Comparison of ENCODE assay signal across 8 mouse cellular contexts in genomic region chr2:5894296-5894695, GRCm38 (mm10). TPM values are rescaled to one million over a fixed set of nuclear protein-coding genes. Genes with fewer than 3 reads are reported as not detected.
DNase-seq lines count a peak whose midpoint lies in the region; ATAC-seq and TF ChIP-seq lines count a peak whose summit lies in the region.

No protein-coding gene starts in this region.

- DNase-seq in adrenal gland, adult 2 months: peak; percentile 45
- no peak for DNase-seq in adrenal gland, postnatal 4 days (ENCODE audit: low spot score in 2 of 2)
- DNase-seq in 3134 (ENCODE audit: extremely low read depth, insufficient read length, low spot score): peak; percentile 25
- DNase-seq in layer of hippocampus, postnatal 25 days (ENCODE audit: extremely low spot score in 1 of 2, low spot score in 1 of 2): no peak
- DNase-seq in thymus, postnatal 25 days: no peak

- H3K4me3 ChIP-seq in embryonic facial prominence, embryonic 15.5 days (replicated peaks): peak overlapping the region; percentile 90
- H3K4me3 ChIP-seq in intestine, postnatal 0 days (ENCODE audit: low read depth, low read length): peak overlapping the region; percentile 88
- peak overlapping the region; percentile 80 for H3K4me3 ChIP-seq in neural tube, embryonic 12.5 days

- no peaks in the 10 kb centered on the region for H3K9me3 ChIP-seq in embryonic facial prominence, embryonic 15.5 days (replicated peaks)
- H3K9me3 ChIP-seq in intestine, postnatal 0 days (ENCODE audit: control insufficient read depth): no peaks in the 10 kb centered on the region
- H3K9me3 ChIP-seq in neural tube, embryonic 12.5 days: no peaks in the 10 kb centered on the region

- no peak for TF ChIP-seq CTCF in intestine, postnatal 0 days (IDR thresholded peaks at IDR 0.05; ENCODE audit: low read depth)

- peak overlapping the region; percentile 56 for H3K4me2 ChIP-seq in embryonic facial prominence, embryonic 15.5 days (replicated peaks)
- peak overlapping the region; percentile 96 for H3K4me2 ChIP-seq in intestine, postnatal 0 days (replicated peaks; ENCODE audit: low read depth)
- H3K4me2 ChIP-seq in neural tube, embryonic 12.5 days (replicated peaks): peak overlapping the region; percentile 68

- ATAC-seq in embryonic facial prominence, embryonic 15.5 days (ENCODE audit: insufficient number of reproducible peaks, low FRiP score, low TSS enrichment, low read depth): no peak
- no peak for ATAC-seq in intestine, postnatal 0 days
- ATAC-seq in neural tube, embryonic 12.5 days (ENCODE audit: low FRiP score, low read depth): no peak

- H3K27me3 ChIP-seq in embryonic facial prominence, embryonic 15.5 days: no peaks in the 10 kb centered on the region
- H3K27me3 ChIP-seq in intestine, postnatal 0 days (replicated peaks; ENCODE audit: control insufficient read depth, insufficient read depth, low read length): no peaks in the 10 kb centered on the region
- H3K27me3 ChIP-seq in neural tube, embryonic 12.5 days (replicated peaks): no peaks in the 10 kb centered on the region

- peaks cover 19% of the 10 kb centered on the region for H3K36me3 ChIP-seq in embryonic facial prominence, embryonic 15.5 days
- peaks cover 16% of the 10 kb centered on the region for H3K36me3 ChIP-seq in intestine, postnatal 0 days (ENCODE audit: control insufficient read depth, insufficient read depth)
- peaks cover 8% of the 10 kb centered on the region; the same call in 1 of the 2 replicates for H3K36me3 ChIP-seq in neural tube, embryonic 12.5 days

- peaks cover 3% of the 10 kb centered on the region; the same call in 1 of the 2 replicates for H3K4me1 ChIP-seq in embryonic facial prominence, embryonic 15.5 days
- 0 out of 2 replicates have a peak, but pooled peaks cover 3% of the 10 kb centered on the region for H3K4me1 ChIP-seq in intestine, postnatal 0 days (replicated peaks; ENCODE audit: control insufficient read depth, insufficient read depth, low read length)
- H3K4me1 ChIP-seq in neural tube, embryonic 12.5 days: no peaks in the 10 kb centered on the region

- 30% methylated on average over 11 of the region's 11 CpGs for WGBS in embryonic facial prominence, embryonic 15.5 days
- 14% methylated on average over 11 of the region's 11 CpGs for WGBS in intestine, postnatal 0 days
- WGBS in neural tube, embryonic 12.5 days: 35% methylated on average over 11 of the region's 11 CpGs

- H3K27ac ChIP-seq in embryonic facial prominence, embryonic 15.5 days (replicated peaks): 0 out of 2 replicates have a peak overlapping the region, but pooled peaks have one; percentile 86
- H3K27ac ChIP-seq in intestine, postnatal 0 days (ENCODE audit: low read depth, low read length): peak overlapping the region; percentile 88; the same call in 1 of the 2 replicates
- H3K27ac ChIP-seq in neural tube, embryonic 12.5 days: no peak overlapping the region

- 0 out of 2 replicates have a peak overlapping the region, but pooled peaks have one; percentile 94 for H3K9ac ChIP-seq in embryonic facial prominence, embryonic 15.5 days
- peak overlapping the region; percentile 93 for H3K9ac ChIP-seq in intestine, postnatal 0 days (ENCODE audit: low read depth, low read length)
- peak overlapping the region; percentile 86; the same call in 1 of the 2 replicates for H3K9ac ChIP-seq in neural tube, embryonic 12.5 days

RNA-seq across cellular contexts. Expression of gene Sec61a2, which starts 0.9 kb away (rescaled TPM):
- total RNA-seq in adrenal gland, adult 2 months (2021): 10 to 100 TPM; 24.1 to 31.7 TPM
- polyA plus RNA-seq in adrenal gland, adult 2 months (2012; rRNA removed): 24.3 and 25.5 TPM in 2 replicates
- 10 to 100 TPM; 72.0 to 75.8 TPM for total RNA-seq in adrenal gland, postnatal 4 days (2021)
- polyA plus RNA-seq in embryonic facial prominence, embryonic 15.5 days (2015; fragmentation: Nextera tagmentation; extraction: Ambion mirVana): 77.5 and 89.7 TPM in 2 replicates
- polyA plus RNA-seq in intestine, postnatal 0 days (2015; fragmentation: Nextera tagmentation; extraction: Ambion mirVana): 17.4 and 17.5 TPM in 2 replicates
- polyA plus RNA-seq in neural tube, embryonic 12.5 days (2016; fragmentation: Nextera tagmentation; extraction: Ambion mirVana): 86.5 and 93.9 TPM in 2 replicates
- 100 to 1,000 TPM in 1 of 2 experiments, 10 to 100 TPM in 1; 76.2 to 103 TPM for total RNA-seq in layer of hippocampus, postnatal 25 days (2021)

RNA-seq across cellular contexts. Expression of gene Gm13199, which starts 31.6 kb away (rescaled TPM):
- total RNA-seq in adrenal gland, adult 2 months (2021): under 1 TPM; 0.40 to 0.93 TPM
- polyA plus RNA-seq in adrenal gland, adult 2 months (2012; rRNA removed): 1.5 and 2.3 TPM in 2 replicates
- total RNA-seq in adrenal gland, postnatal 4 days (2021): 1 to 10 TPM in 1 of 2 experiments, under 1 TPM in 1; 0.96 to 2.2 TPM
- 1.1 and 1.2 TPM in 2 replicates for polyA plus RNA-seq in embryonic facial prominence, embryonic 15.5 days (2015; fragmentation: Nextera tagmentation; extraction: Ambion mirVana)
- 0.22 and 0.47 TPM in 2 replicates for polyA plus RNA-seq in intestine, postnatal 0 days (2015; fragmentation: Nextera tagmentation; extraction: Ambion mirVana)
- polyA plus RNA-seq in neural tube, embryonic 12.5 days (2016; fragmentation: Nextera tagmentation; extraction: Ambion mirVana): 2.1 and 2.2 TPM in 2 replicates
- total RNA-seq in layer of hippocampus, postnatal 25 days (2021): 1 to 10 TPM in 1 of 2 experiments, under 1 TPM in 1; 0.89 to 2.5 TPM

RNA-seq across cellular contexts. Expression of gene Dhtkd1, which starts 48.3 kb away (rescaled TPM):
- 10 to 100 TPM; 12.1 to 14.8 TPM for total RNA-seq in adrenal gland, adult 2 months (2021)
- polyA plus RNA-seq in adrenal gland, adult 2 months (2012; rRNA removed): 4.2 and 4.3 TPM in 2 replicates
- total RNA-seq in adrenal gland, postnatal 4 days (2021): 10 to 100 TPM in 1 of 2 experiments, 1 to 10 TPM in 1; 9.2 to 11.3 TPM
- polyA plus RNA-seq in embryonic facial prominence, embryonic 15.5 days (2015; fragmentation: Nextera tagmentation; extraction: Ambion mirVana): 2.5 and 4.6 TPM in 2 replicates
- polyA plus RNA-seq in intestine, postnatal 0 days (2015; fragmentation: Nextera tagmentation; extraction: Ambion mirVana): 0.26 and 0.27 TPM in 2 replicates
- 4.7 and 5.5 TPM in 2 replicates for polyA plus RNA-seq in neural tube, embryonic 12.5 days (2016; fragmentation: Nextera tagmentation; extraction: Ambion mirVana)
- total RNA-seq in layer of hippocampus, postnatal 25 days (2021): 10 to 100 TPM in 1 of 2 experiments, 1 to 10 TPM in 1; 8.3 to 12.0 TPM

RNA-seq across cellular contexts. Expression of gene Cdc123, which starts 49.3 kb away (rescaled TPM):
- total RNA-seq in adrenal gland, adult 2 months (2021): 100 to 1,000 TPM; 122 to 154 TPM
- 21.7 and 31.2 TPM in 2 replicates for polyA plus RNA-seq in adrenal gland, adult 2 months (2012; rRNA removed)
- 100 to 1,000 TPM; 139 to 156 TPM for total RNA-seq in adrenal gland, postnatal 4 days (2021)
- polyA plus RNA-seq in embryonic facial prominence, embryonic 15.5 days (2015; fragmentation: Nextera tagmentation; extraction: Ambion mirVana): 299 and 301 TPM in 2 replicates
- polyA plus RNA-seq in intestine, postnatal 0 days (2015; fragmentation: Nextera tagmentation; extraction: Ambion mirVana): 126 and 129 TPM in 2 replicates
- polyA plus RNA-seq in neural tube, embryonic 12.5 days (2016; fragmentation: Nextera tagmentation; extraction: Ambion mirVana): 310 and 330 TPM in 2 replicates
- total RNA-seq in layer of hippocampus, postnatal 25 days (2021): 100 to 1,000 TPM; 126 to 140 TPM

RNA-seq across cellular contexts. Expression of gene Nudt5, which starts 49.5 kb away (rescaled TPM):
- total RNA-seq in adrenal gland, adult 2 months (2021): 10 to 100 TPM; 48.8 to 49.5 TPM
- 4.9 and 7.7 TPM in 2 replicates for polyA plus RNA-seq in adrenal gland, adult 2 months (2012; rRNA removed)
- 10 to 100 TPM; 35.9 to 40.3 TPM for total RNA-seq in adrenal gland, postnatal 4 days (2021)
- 60.0 and 63.2 TPM in 2 replicates for polyA plus RNA-seq in embryonic facial prominence, embryonic 15.5 days (2015; fragmentation: Nextera tagmentation; extraction: Ambion mirVana)
- polyA plus RNA-seq in intestine, postnatal 0 days (2015; fragmentation: Nextera tagmentation; extraction: Ambion mirVana): 22.9 and 24.1 TPM in 2 replicates
- polyA plus RNA-seq in neural tube, embryonic 12.5 days (2016; fragmentation: Nextera tagmentation; extraction: Ambion mirVana): 64.7 and 68.3 TPM in 2 replicates
- 10 to 100 TPM; 22.2 to 22.7 TPM for total RNA-seq in layer of hippocampus, postnatal 25 days (2021)

Comparison
In these comparisons a context has a peak if more than half of its experiments do, and no peak if none do; other contexts are left out.
1. DNase-seq: peak in adrenal gland, adult 2 months (single experiment) and 3134 (single experiment); none in adrenal gland, postnatal 4 days (0 of 2), layer of hippocampus, postnatal 25 days (0 of 2) and thymus, postnatal 25 days (single experiment).
2. Peak in every context shown above with its lines, with median percentiles within 50 percentile points of each other: H3K4me2 ChIP-seq, H3K4me3 ChIP-seq and H3K9ac ChIP-seq.